Mouse (Mus musculus): ENCODE measurements around the gene U90926. TPM values are rescaled to one million over a fixed set of nuclear protein-coding genes. Genes with fewer than 3 reads are reported as not detected.

The U90926 gene
- not detected in 2 replicates for total RNA-seq (2015)
- total RNA-seq (2017), result not detected in 2 replicates

DNA sequence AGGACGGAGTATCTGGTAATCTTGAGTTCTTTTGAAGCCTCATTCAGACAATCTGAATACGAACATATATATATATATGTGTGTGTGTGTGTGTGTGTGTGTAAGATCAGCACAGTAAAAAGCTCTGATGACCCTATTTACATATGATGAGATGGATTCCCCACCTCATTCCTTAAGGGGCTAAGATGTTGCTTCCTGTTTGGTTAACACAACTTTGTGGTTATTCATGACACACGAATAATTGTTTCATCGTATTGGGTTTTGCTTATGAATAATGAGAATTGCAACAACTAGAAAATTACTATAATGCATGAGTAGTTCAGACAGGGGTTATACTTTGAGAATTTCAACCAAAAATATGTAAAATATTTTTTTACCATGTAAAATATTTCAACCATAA is at the start of gene U90926:
Gene U90926 (minus strand): TSS at position 101 of the 400 bp plus-strand sequence.
- ATAC-seq (ENCODE audit: poor library complexity, severe bottlenecking), result no peak

GRCm38 (mm10) chr5:92263761-92264359 is 48.7 kb upstream of the U90926 start:
- ATAC-seq (ENCODE audit: poor library complexity, severe bottlenecking), result no peak

GRCm38 (mm10) chr5:92262646-92263045 is 47.4 kb upstream of the U90926 start:
- ATAC-seq (ENCODE audit: poor library complexity, severe bottlenecking), result peak; percentile 33

DNA sequence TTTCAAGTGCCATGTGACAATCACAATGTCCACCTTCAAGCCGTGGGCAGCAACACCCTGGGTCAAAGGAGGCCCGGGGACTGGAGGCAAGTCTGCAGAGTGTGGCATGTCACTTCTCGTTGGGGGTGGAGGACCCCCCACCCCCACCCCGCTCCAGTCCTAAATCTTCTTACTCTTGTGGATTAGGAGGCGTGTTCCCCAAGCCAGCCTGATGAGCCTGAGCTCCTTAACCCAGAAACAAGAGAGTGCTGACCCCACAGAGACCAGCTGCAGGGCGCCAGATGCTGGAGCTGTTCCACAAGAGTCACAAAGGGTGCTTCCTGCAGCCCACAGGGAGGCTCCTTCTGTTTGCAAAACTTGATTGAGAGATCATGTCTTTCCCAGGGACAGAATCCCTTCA is 41.0 kb upstream of the U90926 start, which contains the start of gene Ppef2:
Gene Ppef2 (minus strand): TSS at position 61 of the 400 bp plus-strand sequence.
- peak; percentile 19; the same call in 1 of the 2 replicates for ATAC-seq (ENCODE audit: poor library complexity, severe bottlenecking)

GRCm38 (mm10) chr5:92254476-92254875 is 39.3 kb upstream of the U90926 start:
- ATAC-seq (ENCODE audit: poor library complexity, severe bottlenecking), result peak; percentile 76

- no peak for ATAC-seq (ENCODE audit: poor library complexity, severe bottlenecking)
Observed at GRCm38 (mm10) chr5:92252797-92253343, 37.7 kb upstream of the U90926 start.

DNA sequence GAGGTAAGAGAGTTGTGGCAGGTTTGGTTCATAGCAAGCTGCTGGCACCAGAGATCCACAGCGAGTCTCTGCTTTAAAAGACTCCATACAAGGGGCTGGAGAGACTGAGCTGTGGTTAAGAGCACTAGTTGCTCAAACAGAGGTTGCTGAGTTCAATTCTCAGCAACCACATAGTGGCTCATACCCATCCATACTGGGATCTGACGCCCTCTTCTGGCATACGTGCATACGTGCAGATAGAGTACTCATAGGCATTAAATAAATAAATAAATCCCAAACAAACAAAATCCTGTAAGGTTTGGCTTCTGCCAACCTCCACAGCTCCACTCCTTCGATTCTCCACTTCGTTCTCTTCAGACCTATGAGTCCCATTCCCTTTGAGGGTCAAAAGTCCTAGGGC is 36.8 kb upstream of the U90926 start:
- no peak for ATAC-seq (ENCODE audit: poor library complexity, severe bottlenecking)

DNA sequence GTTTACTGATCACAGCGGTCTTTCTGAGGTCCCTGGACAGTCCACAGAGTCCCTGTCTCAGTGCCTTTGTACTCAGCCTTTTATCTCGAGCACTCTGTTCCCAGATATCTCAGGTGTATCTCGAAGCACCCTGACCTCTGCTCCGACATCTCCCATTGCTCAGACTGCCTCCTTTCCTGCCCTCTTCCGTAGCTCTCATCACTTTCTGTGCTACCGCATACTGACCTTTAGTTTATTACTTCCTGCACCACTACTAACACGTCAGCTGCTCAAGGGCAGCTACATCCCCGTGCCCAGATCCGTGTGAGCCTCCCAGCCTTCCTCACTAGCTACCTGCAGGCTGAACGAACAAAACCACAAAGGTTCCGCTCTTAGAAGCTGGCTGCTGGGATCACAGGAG is 33.4 kb upstream of the U90926 start:
- no peak for ATAC-seq (ENCODE audit: poor library complexity, severe bottlenecking)

GRCm38 (mm10) chr5:92245483-92245882 is 30.3 kb upstream of the U90926 start:
- peak; percentile 95 for ATAC-seq (ENCODE audit: poor library complexity, severe bottlenecking)

- ATAC-seq (ENCODE audit: poor library complexity, severe bottlenecking), result no peak
Observed at GRCm38 (mm10) chr5:92244900-92245299, 29.7 kb upstream of the U90926 start.

- ATAC-seq (ENCODE audit: poor library complexity, severe bottlenecking), result no peak
Observed at GRCm38 (mm10) chr5:92240769-92241168, 25.6 kb upstream of the U90926 start.

DNA sequence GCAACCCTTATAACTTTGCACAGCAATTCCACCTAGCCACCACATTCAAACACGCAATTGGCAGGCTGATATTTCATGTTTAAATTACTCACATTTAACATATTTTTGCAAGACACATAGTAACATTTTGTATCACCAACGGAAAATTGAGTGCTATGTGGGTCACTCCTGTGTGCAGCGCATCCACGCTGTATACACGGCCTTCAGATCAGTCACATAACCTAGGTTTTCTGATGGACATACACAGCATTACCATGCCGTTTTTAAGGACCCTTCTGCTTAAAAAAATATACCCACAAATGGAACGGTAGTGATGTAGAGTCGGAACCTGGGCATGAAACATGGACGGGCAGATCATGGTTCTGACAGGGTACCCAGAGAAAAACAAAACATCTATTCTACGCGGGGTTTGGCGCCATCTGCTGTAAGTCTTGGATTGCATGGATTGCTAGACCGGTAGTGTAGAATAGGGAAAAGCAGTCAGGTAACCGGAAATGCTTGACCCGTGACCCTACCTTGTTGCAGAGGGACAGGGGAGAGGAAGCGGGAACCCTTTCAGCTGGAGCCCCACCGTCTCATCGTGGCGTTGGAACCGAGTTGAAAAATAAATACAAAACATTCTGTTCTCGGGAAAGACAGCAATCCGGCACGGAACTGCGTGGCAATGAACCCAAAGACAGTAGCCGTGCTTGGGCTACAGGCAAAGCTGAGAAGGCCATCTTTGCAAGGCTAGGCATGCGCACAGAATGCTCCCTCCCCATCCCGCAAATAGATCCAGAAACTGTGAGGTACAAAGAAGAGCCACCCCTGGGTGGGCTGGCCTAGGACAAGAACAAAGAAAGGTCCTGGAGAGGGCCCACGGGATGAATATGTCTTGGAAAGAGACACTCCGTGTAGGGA is 24.4 kb upstream of the U90926 start:
- ATAC-seq (ENCODE audit: poor library complexity, severe bottlenecking), result no peak

DNA sequence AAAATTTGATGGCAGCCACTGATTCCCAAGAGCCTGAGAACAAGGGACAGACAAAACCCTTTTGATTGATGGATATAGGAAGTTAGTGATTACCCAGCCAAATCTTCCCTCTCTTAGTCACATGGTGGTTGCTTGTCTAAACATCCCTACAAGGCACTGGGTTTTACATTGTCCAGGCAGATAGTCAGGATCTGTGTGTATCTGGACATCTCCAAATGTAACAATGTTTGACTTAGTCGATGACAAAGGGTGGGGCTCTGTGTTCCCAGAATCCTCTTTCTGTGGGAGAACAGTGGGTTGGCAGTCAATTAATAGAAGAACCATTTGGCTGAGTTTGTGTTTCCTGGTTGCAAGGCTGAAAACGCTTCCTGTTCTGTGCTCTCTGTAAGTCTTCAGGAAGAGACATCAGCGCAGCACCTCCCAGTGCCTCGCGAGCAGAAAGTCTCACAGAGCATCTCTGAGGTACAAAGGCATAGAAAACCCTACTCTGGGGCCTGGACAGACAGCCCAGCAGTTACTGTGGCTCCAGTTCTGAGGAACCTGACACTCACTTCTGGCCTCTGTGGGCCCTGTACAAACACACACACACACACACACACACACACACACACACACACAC is 19.8 kb upstream of the U90926 start:
- no peak for ATAC-seq (ENCODE audit: poor library complexity, severe bottlenecking)

DNA sequence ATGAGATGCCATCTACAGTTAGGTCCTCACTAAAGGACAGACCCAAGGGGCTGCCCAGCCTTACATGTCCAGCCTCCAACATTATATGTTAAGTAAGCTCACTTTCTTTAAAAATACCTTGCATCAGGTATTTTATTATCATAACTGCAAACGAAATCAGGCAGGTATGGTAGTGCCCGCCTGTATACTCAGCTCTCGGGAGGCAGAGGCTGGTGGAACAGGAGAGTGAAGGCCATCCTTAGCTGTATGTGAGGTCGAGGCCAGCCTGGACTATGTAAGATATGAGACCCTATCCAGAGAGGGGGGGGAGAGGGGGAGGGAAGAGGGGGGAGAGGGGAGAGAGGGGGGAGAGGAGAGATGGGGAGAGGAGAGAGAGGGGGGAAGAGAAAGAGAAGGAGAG is 18.2 kb upstream of the U90926 start:
- ATAC-seq (ENCODE audit: poor library complexity, severe bottlenecking), result no peak

GRCm38 (mm10) chr5:92231836-92232235 is 16.6 kb upstream of the U90926 start:
- no peak for ATAC-seq (ENCODE audit: poor library complexity, severe bottlenecking)

DNA sequence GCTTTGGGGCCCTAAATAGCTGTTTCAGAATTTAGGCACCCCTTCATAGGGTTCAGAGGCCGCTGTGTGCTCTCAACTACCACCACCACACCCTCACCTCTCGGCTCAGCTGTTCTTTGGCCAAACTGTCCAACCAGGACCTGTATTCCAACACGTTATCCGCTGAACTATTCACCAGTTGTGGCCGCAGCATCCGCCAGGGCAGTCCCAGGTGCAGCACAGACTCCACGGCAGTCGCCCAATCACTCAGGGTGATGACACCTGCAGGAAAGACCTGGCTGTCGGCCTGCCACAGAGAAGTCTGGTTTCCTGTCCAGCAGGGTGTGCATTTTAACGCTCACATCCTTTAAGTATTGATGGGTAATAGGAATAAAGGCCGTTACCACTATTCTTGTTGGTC is 15.1 kb upstream of the U90926 start:
- ATAC-seq (ENCODE audit: poor library complexity, severe bottlenecking), result no peak

DNA sequence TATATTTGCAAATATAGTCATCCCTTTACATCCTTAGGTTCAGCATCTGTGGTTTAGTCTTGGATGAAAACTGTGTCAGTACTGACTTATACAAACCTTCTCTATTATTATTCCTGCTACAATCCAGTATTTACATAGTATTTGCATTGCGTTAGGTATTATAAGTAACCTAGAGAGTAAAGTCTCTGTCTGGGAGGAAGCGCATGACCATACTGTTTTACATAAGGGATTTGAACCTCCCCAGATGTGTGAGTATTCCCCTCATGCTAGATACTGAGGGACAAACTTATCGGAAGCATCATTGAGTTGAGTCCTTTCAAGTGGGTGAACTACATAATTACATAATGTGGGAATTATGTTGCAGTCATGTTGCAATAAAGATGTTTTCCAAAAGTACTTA is 14.3 kb upstream of the U90926 start:
- no peak for ATAC-seq (ENCODE audit: poor library complexity, severe bottlenecking)

DNA sequence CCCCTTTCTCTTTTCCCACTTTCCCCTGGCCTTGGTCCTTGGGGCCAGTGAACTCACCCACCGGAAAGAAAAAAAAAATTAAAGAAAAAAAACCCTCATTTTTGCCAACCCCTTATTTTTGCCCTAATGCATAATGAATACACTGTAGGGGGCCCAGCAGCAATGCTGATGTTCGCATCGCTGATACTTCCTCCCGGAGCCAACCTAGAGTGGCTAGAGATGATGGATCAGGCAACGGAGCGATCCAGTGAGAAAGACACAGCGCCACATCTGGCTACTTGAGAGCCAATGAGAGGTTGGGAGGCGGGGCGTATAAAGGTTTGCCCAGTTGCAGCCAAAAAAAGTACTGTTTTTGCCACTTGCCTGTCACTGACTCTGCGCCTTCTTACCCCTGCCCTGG is 13.6 kb upstream of the U90926 start:
- no peak for ATAC-seq (ENCODE audit: poor library complexity, severe bottlenecking)

GRCm38 (mm10) chr5:92227782-92228181 is 12.6 kb upstream of the U90926 start:
- ATAC-seq (ENCODE audit: poor library complexity, severe bottlenecking), result no peak

GRCm38 (mm10) chr5:92220287-92220902 is 5.2 kb upstream of the U90926 start:
- peak; percentile 46 for ATAC-seq (ENCODE audit: poor library complexity, severe bottlenecking)

- ATAC-seq (ENCODE audit: poor library complexity, severe bottlenecking), result peak; percentile 59; the same call in 1 of the 2 replicates
Observed at GRCm38 (mm10) chr5:92219826-92220225, 4.6 kb upstream of the U90926 start.
